In genomic region chr1:194117631-194118360, GRCm38 (mm10) we compare ENCODE assay signal across 23 mouse cellular contexts.
DNase-seq lines count a peak whose midpoint lies in the region; ATAC-seq and TF ChIP-seq lines count a peak whose summit lies in the region.
"Had no signal": no experiment of that assay in that cellular context is flagged by ENCODE, and none has a peak within 500 bp of the region (broad histone marks: within the 10 kb centered on the region; RNA-seq: fewer than 3 reads in every experiment).

No protein-coding gene starts in this region.

- no peaks in the 10 kb centered on the region for H3K27me3 ChIP-seq in forebrain, embryonic 14.5 days (replicated peaks; ENCODE audit: control insufficient read depth, insufficient read depth, low read length)
- no peaks in the 10 kb centered on the region for H3K27me3 ChIP-seq in forebrain, embryonic 11.5 days (ENCODE audit: control insufficient read depth, insufficient read depth, low read length)
- H3K27me3 ChIP-seq in Patski, result peaks cover 16% of the 10 kb centered on the region
- H3K27me3 ChIP-seq: embryonic facial prominence, embryonic 13.5 days; heart, embryonic 15.5 days had no signal

- DNase-seq in forebrain, embryonic 14.5 days (ENCODE audit: low spot score), result peak; percentile 24
- DNase-seq in forebrain, embryonic 11.5 days (ENCODE audit: low spot score), result no peak
- peak; percentile 9 to 15 for DNase-seq in lung, adult 18-20 months
- DNase-seq in lung, postnatal 4 days, result no peak
- no peak for DNase-seq in Patski (ENCODE audit: low read depth, low spot score)
- peak; percentile 18 to 30 for DNase-seq in layer of hippocampus, postnatal 36 days
- DNase-seq in thymus, adult 18-20 months, result no peak
- no peak for DNase-seq in kidney, adult 11 months
- DNase-seq: adrenal gland, postnatal 10 days; B cell, adult 2 months; cerebellum, adult 11-12 months; cerebellum, adult 9-10 months; cerebellum, postnatal 25 days; gastrocnemius, postnatal 14 days; heart, adult 2 months; heart, postnatal 14 days had no signal

- H3K9me3 ChIP-seq in forebrain, embryonic 14.5 days (replicated peaks; ENCODE audit: control insufficient read depth, low read length), result no peaks in the 10 kb centered on the region
- no peaks in the 10 kb centered on the region for H3K9me3 ChIP-seq in forebrain, embryonic 11.5 days (ENCODE audit: control insufficient read depth, low read length)
- H3K9me3 ChIP-seq: embryonic facial prominence, embryonic 13.5 days; G1E; heart, embryonic 15.5 days had no signal

- no peak overlapping the region for H3K4me2 ChIP-seq in forebrain, embryonic 14.5 days (ENCODE audit: low read length)
- H3K4me2 ChIP-seq in forebrain, embryonic 11.5 days (ENCODE audit: low read depth, low read length, severe bottlenecking), result no peak overlapping the region
- H3K4me2 ChIP-seq: embryonic facial prominence, embryonic 13.5 days; heart, embryonic 11.5 days; heart, embryonic 15.5 days; hindbrain, embryonic 14.5 days had no signal

- H3K36me3 ChIP-seq in forebrain, embryonic 14.5 days (ENCODE audit: control insufficient read depth, insufficient read depth, low read length), result no peaks in the 10 kb centered on the region
- no peaks in the 10 kb centered on the region for H3K36me3 ChIP-seq in forebrain, embryonic 11.5 days (ENCODE audit: control insufficient read depth, insufficient read depth, low read length)
- H3K36me3 ChIP-seq: embryonic facial prominence, embryonic 13.5 days; G1E; heart, embryonic 15.5 days had no signal

- H3K9ac ChIP-seq in forebrain, embryonic 14.5 days (ENCODE audit: low read length), result no peak overlapping the region
- H3K9ac ChIP-seq in forebrain, embryonic 11.5 days (ENCODE audit: low read length), result no peak overlapping the region
- H3K9ac ChIP-seq: embryonic facial prominence, embryonic 13.5 days; heart, embryonic 15.5 days; hindbrain, embryonic 14.5 days had no signal

- CTCF ChIA-PET in Patski (lab: Charles Lee), result no interaction called here

- POLR2A ChIA-PET in Patski (lab: Charles Lee), result interaction anchor here (0.6 to 1.2 kb wide), 2 partner anchors 250 to 286 kb away, joined by 3 read pairs; no protein-coding TSS in a partner anchor

- WGBS in forebrain, embryonic 14.5 days, result 76% methylated on average over 4 of the region's 4 CpGs
- 82% methylated on average over 4 of the region's 4 CpGs for WGBS in forebrain, embryonic 11.5 days

- H3K27ac ChIP-seq in forebrain, embryonic 14.5 days (ENCODE audit: low read depth, low read length), result no peak overlapping the region
- H3K27ac ChIP-seq in forebrain, embryonic 11.5 days (ENCODE audit: low read depth, low read length), result no peak overlapping the region
- H3K27ac ChIP-seq: embryonic facial prominence, embryonic 13.5 days; heart, adult 2 months; heart, embryonic 15.5 days; hindbrain, embryonic 14.5 days had no signal

- no peak for TF ChIP-seq CTCF in Patski (IDR thresholded peaks at IDR 0.05)

- in situ Hi-C loops in Patski (cut with MboI; ENCODE audit: low pct_unique_long_range_greater_than_20kb), result no loop called here

- no peak for ATAC-seq in forebrain, embryonic 14.5 days
- no peak for ATAC-seq in forebrain, embryonic 11.5 days (replicated peaks; ENCODE audit: low FRiP score)
- ATAC-seq in Patski, result peak; percentile 8
- ATAC-seq: CD4-positive, CD25-positive, alpha-beta regulatory T cell, adult 4 months; forebrain, embryonic 16.5 days had no signal

- H3K4me1 ChIP-seq in forebrain, embryonic 14.5 days (ENCODE audit: control insufficient read depth, insufficient read depth, low read length), result no peaks in the 10 kb centered on the region
- H3K4me1 ChIP-seq in forebrain, embryonic 11.5 days (replicated peaks; ENCODE audit: control insufficient read depth, insufficient read depth, low read length), result no peaks in the 10 kb centered on the region
- H3K4me1 ChIP-seq: embryonic facial prominence, embryonic 13.5 days; heart, embryonic 15.5 days had no signal

- H3K4me3 ChIP-seq in forebrain, embryonic 14.5 days (ENCODE audit: low read depth, low read length), result no peak overlapping the region
- H3K4me3 ChIP-seq in forebrain, embryonic 11.5 days (ENCODE audit: low read depth, low read length), result no peak overlapping the region
- H3K4me3 ChIP-seq: embryonic facial prominence, embryonic 13.5 days; heart, adult 2 months; heart, embryonic 15.5 days had no signal

Comparison
In these comparisons a context has a peak if more than half of its experiments do, and no peak if none do; other contexts are left out.
1. DNase-seq: peak in forebrain, embryonic 14.5 days (single experiment), lung, adult 18-20 months (2 of 2) and layer of hippocampus, postnatal 36 days (2 of 2); none in forebrain, embryonic 11.5 days (single experiment), lung, postnatal 4 days (0 of 2), Patski (single experiment), thymus, adult 18-20 months (0 of 2) and kidney, adult 11 months (single experiment).